Mouse (Mus musculus): ENCODE results near the gene Asb6. TPM values are rescaled to one million over a fixed set of nuclear protein-coding genes. Genes with fewer than 3 reads are reported as not detected.

The Asb6 gene
- total and polyA plus RNA-seq, 2 experiments, result 4.6 to 17.4 TPM

- Histone ChIP-seq H3K79me2 (ENCODE audit: control insufficient read depth, insufficient read depth, low read length) (no peaks in the 10 kb centered on the region), H3K4me3 (ENCODE audit: insufficient read depth, low read depth, low read length) (no peak overlapping the region; the same call in 1 of the 2 replicates), H3K9ac (ENCODE audit: low read depth, low read length) (no peak overlapping the region), H3K36me3 (ENCODE audit: control insufficient read depth, insufficient read depth, low read length) (no peaks in the 10 kb centered on the region), H3K27me3 (ENCODE audit: control insufficient read depth, insufficient read depth, low read length) (peaks cover 12% of the 10 kb centered on the region; the same call in 1 of the 2 replicates), H3K4me1 (ENCODE audit: control insufficient read depth, insufficient read depth, low read length) (no peaks in the 10 kb centered on the region), H3K27ac (replicated peaks; ENCODE audit: insufficient read depth, low read depth, low read length) (no peak overlapping the region)
- no peak for TF ChIP-seq POLR2A (IDR thresholded peaks at IDR 0.05; ENCODE audit: extremely low read depth, insufficient read depth, low read length)
- no peak for TF ChIP-seq CTCF (IDR thresholded peaks at IDR 0.05; ENCODE audit: low read depth, low read length)
- DNase-seq (ENCODE audit: extremely low read depth, low read depth, low spot score), result no peak
- WGBS, result 3% methylated on average over 79 of the region's 80 CpGs
Measured at GRCm38 (mm10) chr2:30845152-30846070, 15.3 kb upstream of the Asb6 start.

- Histone ChIP-seq H3K27me3 (ENCODE audit: control insufficient read depth, insufficient read depth, low read length) (peaks cover 12% of the 10 kb centered on the region; the same call in 1 of the 2 replicates), H3K9ac (ENCODE audit: low read depth, low read length) (no peak overlapping the region), H3K4me3 (ENCODE audit: insufficient read depth, low read depth, low read length) (no peak overlapping the region), H3K79me2 (ENCODE audit: control insufficient read depth, insufficient read depth, low read length) (no peaks in the 10 kb centered on the region), H3K4me1 (ENCODE audit: control insufficient read depth, insufficient read depth, low read length) (no peaks in the 10 kb centered on the region), H3K27ac (replicated peaks; ENCODE audit: insufficient read depth, low read depth, low read length) (no peak overlapping the region), H3K36me3 (ENCODE audit: control insufficient read depth, insufficient read depth, low read length) (no peaks in the 10 kb centered on the region)
- WGBS, result 36% methylated on average over 10 of the region's 10 CpGs
- DNase-seq (ENCODE audit: extremely low read depth, low read depth, low spot score), result no peak
- TF ChIP-seq POLR2A (IDR thresholded peaks at IDR 0.05; ENCODE audit: extremely low read depth, insufficient read depth, low read length) (no peak), CTCF (IDR thresholded peaks at IDR 0.05; ENCODE audit: low read depth, low read length) (no peak)
Measured at GRCm38 (mm10) chr2:30842615-30843014, 12.5 kb upstream of the Asb6 start.

- H3K4me3 ChIP-seq (ENCODE audit: insufficient read depth, low read depth, low read length), result no peak overlapping the region
- WGBS, result 41% methylated on average over 19 of the region's 21 CpGs
- no peak overlapping the region for H3K9ac ChIP-seq (ENCODE audit: low read depth, low read length)
Measured at GRCm38 (mm10) chr2:30836238-30836990, 6.3 kb upstream of the Asb6 start.

GRCm38 (mm10) chr2:30834373-30835022 is 4.4 kb upstream of the Asb6 start, which contains the start of gene Prrx2:
Gene Prrx2, plus strand, starts transcription at chr2:30834972.
- no peaks in the 10 kb centered on the region for H3K4me1 ChIP-seq (ENCODE audit: control insufficient read depth, insufficient read depth, low read length)
- H3K27me3 ChIP-seq (ENCODE audit: control insufficient read depth, insufficient read depth, low read length), result no peaks in the 10 kb centered on the region
- WGBS, result 77% methylated on average over 9 of the region's 10 CpGs
- no peak within 1 kb of the TSS for H3K4me3 ChIP-seq (ENCODE audit: insufficient read depth, low read depth, low read length)
- no peak within 1 kb of the TSS for H3K9ac ChIP-seq (ENCODE audit: low read depth, low read length)
- H3K79me2 ChIP-seq (ENCODE audit: control insufficient read depth, insufficient read depth, low read length), result no peaks in the 10 kb centered on the region
- no peak for DNase-seq (ENCODE audit: extremely low read depth, low read depth, low spot score)
- no peak within 1 kb of the TSS for H3K27ac ChIP-seq (replicated peaks; ENCODE audit: insufficient read depth, low read depth, low read length)
- no peak for TF ChIP-seq CTCF (IDR thresholded peaks at IDR 0.05; ENCODE audit: low read depth, low read length)
- no peak for TF ChIP-seq POLR2A (IDR thresholded peaks at IDR 0.05; ENCODE audit: extremely low read depth, insufficient read depth, low read length)
- H3K36me3 ChIP-seq (ENCODE audit: control insufficient read depth, insufficient read depth, low read length), result no peaks in the 10 kb centered on the region

More at GRCm38 (mm10) chr2:30836238-30836990, 6.3 kb upstream of the Asb6 start:
- TF ChIP-seq POLR2A (IDR thresholded peaks at IDR 0.05; ENCODE audit: extremely low read depth, insufficient read depth, low read length) (no peak), CTCF (IDR thresholded peaks at IDR 0.05; ENCODE audit: low read depth, low read length) (no peak)
- H3K27ac ChIP-seq (replicated peaks; ENCODE audit: insufficient read depth, low read depth, low read length), result no peak overlapping the region
- no peak for DNase-seq (ENCODE audit: extremely low read depth, low read depth, low spot score)
- no peaks in the 10 kb centered on the region for H3K27me3 ChIP-seq (ENCODE audit: control insufficient read depth, insufficient read depth, low read length)
- no peaks in the 10 kb centered on the region for H3K79me2 ChIP-seq (ENCODE audit: control insufficient read depth, insufficient read depth, low read length)
- H3K4me1 ChIP-seq (ENCODE audit: control insufficient read depth, insufficient read depth, low read length), result no peaks in the 10 kb centered on the region
- H3K36me3 ChIP-seq (ENCODE audit: control insufficient read depth, insufficient read depth, low read length), result no peaks in the 10 kb centered on the region

GRCm38 (mm10) chr2:30833644-30834043 is 3.5 kb upstream of the Asb6 start:
- H3K79me2 ChIP-seq (ENCODE audit: control insufficient read depth, insufficient read depth, low read length), result no peaks in the 10 kb centered on the region
- no peaks in the 10 kb centered on the region for H3K27me3 ChIP-seq (ENCODE audit: control insufficient read depth, insufficient read depth, low read length)
- TF ChIP-seq POLR2A (IDR thresholded peaks at IDR 0.05; ENCODE audit: extremely low read depth, insufficient read depth, low read length), result no peak
- TF ChIP-seq CTCF (IDR thresholded peaks at IDR 0.05; ENCODE audit: low read depth, low read length), result no peak
- no peak overlapping the region for H3K27ac ChIP-seq (replicated peaks; ENCODE audit: insufficient read depth, low read depth, low read length)
- H3K4me1 ChIP-seq (ENCODE audit: control insufficient read depth, insufficient read depth, low read length), result no peaks in the 10 kb centered on the region
- H3K9ac ChIP-seq (ENCODE audit: low read depth, low read length), result no peak overlapping the region
- no peak overlapping the region for H3K4me3 ChIP-seq (ENCODE audit: insufficient read depth, low read depth, low read length)
- WGBS, result 84% methylated on average over 5 of the region's 5 CpGs
- no peaks in the 10 kb centered on the region for H3K36me3 ChIP-seq (ENCODE audit: control insufficient read depth, insufficient read depth, low read length)
- DNase-seq (ENCODE audit: extremely low read depth, low read depth, low spot score), result no peak
